Mouse (Mus musculus) lung, embryonic 16.5 days (tissue): Measurements from ENCODE around the gene Btbd11. TPM values are rescaled to one million over a fixed set of nuclear protein-coding genes. Genes with fewer than 3 reads are reported as not detected.

Experiments used
- ATAC-seq: fragments of 200-750 bp; cut with Nextera tagmentation; 2 replicates; pipeline ENCODE4 v1.8.0; 2017; ENCODE audit warnings: low read depth, mild to moderate bottlenecking, moderate library complexity
- H3K27ac ChIP-seq: fragments of 300-500 bp; sonication (generic); 2 replicates; pipeline ENCODE4 v1.5.1; 2014; ENCODE audit warnings: mild to moderate bottlenecking, control low read depth, low read length
- H3K27me3 ChIP-seq: fragments of 300-500 bp; sonication (generic); 2 replicates; pipeline ENCODE4 v1.6.1; 2014; ENCODE audit warnings: low read depth, low read length, mixed read lengths; ENCODE audit not compliant: control insufficient read depth, insufficient read depth
- H3K36me3 ChIP-seq: fragments of 300-500 bp; sonication (generic); 2 replicates; pipeline ENCODE4 v1.6.1; 2014; ENCODE audit warnings: low read length; ENCODE audit not compliant: control insufficient read depth, insufficient read depth
- H3K4me1 ChIP-seq: fragments of 300-500 bp; sonication (generic); replicated peaks from 2 replicates; pipeline ENCODE4 v1.6.1; 2014; ENCODE audit warnings: low read length, mixed read lengths; ENCODE audit not compliant: control insufficient read depth, insufficient read depth
- H3K4me2 ChIP-seq: fragments of 300-500 bp; sonication (generic); 2 replicates; pipeline ENCODE4 v1.6.1; 2014; ENCODE audit warnings: low read depth, low read length, control low read depth
- H3K4me3 ChIP-seq: fragments of 300-500 bp; sonication (generic); 2 replicates; pipeline ENCODE4 v1.5.1; 2014; ENCODE audit warnings: mild to moderate bottlenecking, low read length, control low read depth
- H3K9ac ChIP-seq: fragments of 300-500 bp; sonication (generic); 2 replicates; pipeline ENCODE4 v1.6.1; 2014; ENCODE audit warnings: low read length, control low read depth
- H3K9me3 ChIP-seq: fragments of 300-500 bp; sonication (generic); 2 replicates; pipeline ENCODE4 v1.6.1; 2016; ENCODE audit warnings: low read length; ENCODE audit not compliant: control insufficient read depth
- WGBS: fragments of 180-500 bp; shearing (Covaris S2); extraction: QIAGEN DNeasy Blood & Tissue Kit; methylation state at CpG from one replicate; pipeline ENCODE4 v1.1.7; 2014; 5-methylcytosine and 5-hydroxymethylcytosine counted together
- polyA plus RNA-seq: library from polyadenylated mRNA; unstranded; fragments of >200 nt; fragmentation: Nextera tagmentation; extraction: Ambion mirVana; gene quantifications from 2 replicates; pipeline ENCODE4 v1.2.1, GENCODE M21; 2015

Gene Btbd11
- polyA plus RNA-seq, 1 experiment from 2014 or later = 1.3 TPM

GRCm38 (mm10) chr10:85393016-85393415 is 6.4 kb downstream of the Btbd11 start:
- no peaks in the 10 kb centered on the region for H3K36me3 ChIP-seq
- peaks cover 6% of the 10 kb centered on the region; the same call in 1 of the 2 replicates for H3K4me1 ChIP-seq
- no peak for ATAC-seq
- no peak overlapping the region for H3K9ac ChIP-seq
- no peak overlapping the region for H3K27ac ChIP-seq
- no peaks in the 10 kb centered on the region for H3K9me3 ChIP-seq
- H3K27me3 ChIP-seq = peaks cover 12% of the 10 kb centered on the region
- no peak overlapping the region for H3K4me2 ChIP-seq
- 75% methylated on average over 6 of the region's 6 CpGs for WGBS
- no peak overlapping the region for H3K4me3 ChIP-seq

GRCm38 (mm10) chr10:85394558-85394957 is 7.9 kb downstream of the Btbd11 start:
- 68% methylated on average over 4 of the region's 4 CpGs for WGBS
- Histone ChIP-seq H3K4me1 (no peaks in the 10 kb centered on the region), H3K4me2 (no peak overlapping the region), H3K9me3 (no peaks in the 10 kb centered on the region), H3K9ac (no peak overlapping the region), H3K27ac (no peak overlapping the region), H3K4me3 (no peak overlapping the region), H3K36me3 (no peaks in the 10 kb centered on the region), H3K27me3 (no peaks in the 10 kb centered on the region)
- no peak for ATAC-seq

GRCm38 (mm10) chr10:85411120-85411519 is 24.5 kb downstream of the Btbd11 start:
- H3K9ac ChIP-seq = no peak overlapping the region
- 77% methylated on average over 3 of the region's 3 CpGs for WGBS
- no peaks in the 10 kb centered on the region for H3K27me3 ChIP-seq
- no peak overlapping the region for H3K4me2 ChIP-seq
- no peak overlapping the region for H3K27ac ChIP-seq
- ATAC-seq = no peak
- no peaks in the 10 kb centered on the region for H3K4me1 ChIP-seq
- no peaks in the 10 kb centered on the region for H3K9me3 ChIP-seq
- no peak overlapping the region for H3K4me3 ChIP-seq
- H3K36me3 ChIP-seq = no peaks in the 10 kb centered on the region

- ATAC-seq = no peak
- Histone ChIP-seq H3K4me3 (no peak overlapping the region), H3K27ac (no peak overlapping the region), H3K4me1 (no peaks in the 10 kb centered on the region), H3K9me3 (no peaks in the 10 kb centered on the region), H3K4me2 (no peak overlapping the region), H3K9ac (no peak overlapping the region), H3K36me3 (no peaks in the 10 kb centered on the region), H3K27me3 (no peaks in the 10 kb centered on the region)
- 39% methylated on average over 15 of the region's 15 CpGs for WGBS
Observed at GRCm38 (mm10) chr10:85420851-85421628, 34.4 kb downstream of the Btbd11 start.

- no peak overlapping the region for H3K9ac ChIP-seq
- no peak for ATAC-seq
- H3K4me1 ChIP-seq = no peaks in the 10 kb centered on the region
- no peaks in the 10 kb centered on the region for H3K9me3 ChIP-seq
- H3K36me3 ChIP-seq = no peaks in the 10 kb centered on the region
- 67% methylated on average over 4 of the region's 4 CpGs for WGBS
- H3K4me3 ChIP-seq = no peak overlapping the region
- H3K27ac ChIP-seq = no peak overlapping the region
- no peak overlapping the region for H3K4me2 ChIP-seq
- no peaks in the 10 kb centered on the region for H3K27me3 ChIP-seq
Observed at GRCm38 (mm10) chr10:85421629-85422012, 35.0 kb downstream of the Btbd11 start.

- Histone ChIP-seq H3K36me3 (no peaks in the 10 kb centered on the region), H3K27ac (no peak overlapping the region), H3K4me3 (no peak overlapping the region), H3K4me2 (no peak overlapping the region), H3K27me3 (no peaks in the 10 kb centered on the region), H3K4me1 (no peaks in the 10 kb centered on the region), H3K9ac (no peak overlapping the region), H3K9me3 (no peaks in the 10 kb centered on the region)
- WGBS = 48% methylated on average over 2 of the region's 2 CpGs
- ATAC-seq = no peak
Observed at GRCm38 (mm10) chr10:85425756-85426155, 39.1 kb downstream of the Btbd11 start.

GRCm38 (mm10) chr10:85437217-85437616 is 50.6 kb downstream of the Btbd11 start:
- H3K9ac ChIP-seq = no peak overlapping the region
- WGBS = 84% methylated on average over 3 of the region's 3 CpGs
- H3K27ac ChIP-seq = no peak overlapping the region
- no peaks in the 10 kb centered on the region for H3K27me3 ChIP-seq
- H3K36me3 ChIP-seq = no peaks in the 10 kb centered on the region
- no peak overlapping the region for H3K4me3 ChIP-seq
- no peaks in the 10 kb centered on the region for H3K9me3 ChIP-seq
- H3K4me1 ChIP-seq = no peaks in the 10 kb centered on the region
- ATAC-seq = no peak
- H3K4me2 ChIP-seq = no peak overlapping the region

- WGBS = 61% methylated on average over 3 of the region's 3 CpGs
- no peak for ATAC-seq
- Histone ChIP-seq H3K4me3 (no peak overlapping the region), H3K27ac (no peak overlapping the region), H3K27me3 (no peaks in the 10 kb centered on the region), H3K4me1 (no peaks in the 10 kb centered on the region), H3K36me3 (no peaks in the 10 kb centered on the region), H3K4me2 (no peak overlapping the region), H3K9me3 (no peaks in the 10 kb centered on the region), H3K9ac (no peak overlapping the region)
Observed at GRCm38 (mm10) chr10:85443371-85443770, 56.8 kb downstream of the Btbd11 start.

- no peak overlapping the region for H3K4me2 ChIP-seq
- no peak overlapping the region for H3K4me3 ChIP-seq
- H3K36me3 ChIP-seq = no peaks in the 10 kb centered on the region
- H3K27me3 ChIP-seq = no peaks in the 10 kb centered on the region
- H3K27ac ChIP-seq = no peak overlapping the region
- no peaks in the 10 kb centered on the region for H3K4me1 ChIP-seq
- no peak overlapping the region for H3K9ac ChIP-seq
- WGBS = 92% methylated on average over 3 of the region's 3 CpGs
- ATAC-seq = no peak
- H3K9me3 ChIP-seq = no peaks in the 10 kb centered on the region
Observed at GRCm38 (mm10) chr10:85445891-85446290, 59.3 kb downstream of the Btbd11 start.
